Mouse (Mus musculus) spleen, adult 2 months (tissue): ENCODE data around the gene Zbtb17.

Source experiments
- CTCF ChIP-seq: fragments of 200-500 bp; IDR thresholded peaks from 2 replicates; pipeline ENCODE4 v1.5.1; 2011; ENCODE audit warnings: mild to moderate bottlenecking, inconsistent platforms; ENCODE audit not compliant: insufficient read depth, insufficient read length, insufficient replicate concordance; ENCODE audit errors: extremely low read depth
- POLR2A ChIP-seq: fragments of 200-500 bp; IDR thresholded peaks from 2 replicates; pipeline ENCODE4 v1.6.1; 2011; ENCODE audit warnings: low read depth, low read length, inconsistent platforms

GRCm38 (mm10) chr4:141444451-141445327, at the start of gene Zbtb17:
- TF ChIP-seq CTCF (no peak), POLR2A (no peak; the same call in 1 of the 2 replicates)
